Mouse (Mus musculus) 416B (cell line): ENCODE data around the gene Tapt1.

ENCODE experiments used
- DNase-seq: peaks from one replicate; pipeline ENCODE4 v3.0.0; 2011; ENCODE audit warnings: low read depth

The Tapt1 gene

DNA sequence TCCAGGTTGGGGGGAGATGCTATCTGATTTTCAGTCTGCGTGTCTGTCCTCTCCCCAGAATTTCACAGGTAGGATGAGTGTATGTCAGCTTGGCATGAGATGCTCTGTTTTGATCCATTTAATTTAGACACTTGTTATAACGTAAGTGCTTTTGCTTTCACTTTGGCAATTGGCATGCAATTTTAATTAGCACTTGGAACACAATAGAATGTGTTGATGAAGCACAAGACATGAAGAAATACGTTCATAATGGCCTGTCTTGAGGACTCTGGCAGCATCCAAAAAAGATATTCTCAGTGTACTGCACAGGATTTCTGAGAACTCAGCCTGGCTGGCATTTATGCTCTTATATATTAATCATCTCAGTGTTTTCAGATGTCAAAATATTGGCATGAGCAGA is 7.5 kb upstream of the Tapt1 start:
- DNase-seq = no peak

DNA sequence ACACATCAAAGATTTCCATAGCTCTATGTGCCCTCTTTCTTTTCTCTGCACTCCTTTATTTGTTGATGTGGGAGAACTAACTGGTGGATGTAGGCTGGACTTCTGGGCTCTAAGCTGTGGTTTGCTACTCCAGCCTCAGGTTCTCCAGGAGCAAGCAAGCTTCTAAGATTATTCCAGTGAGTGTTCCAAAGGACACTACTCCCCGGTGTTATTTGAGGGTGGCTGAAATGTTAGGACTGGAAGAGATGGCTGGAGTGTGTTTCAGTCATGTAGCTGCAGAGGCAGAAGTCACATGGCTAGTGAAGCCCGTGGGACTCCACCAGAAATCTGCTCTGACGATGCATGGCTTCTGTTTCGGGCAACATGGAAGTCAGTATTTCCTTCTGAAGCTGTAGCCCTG is 2.3 kb upstream of the Tapt1 start:
- no peak for DNase-seq

DNA sequence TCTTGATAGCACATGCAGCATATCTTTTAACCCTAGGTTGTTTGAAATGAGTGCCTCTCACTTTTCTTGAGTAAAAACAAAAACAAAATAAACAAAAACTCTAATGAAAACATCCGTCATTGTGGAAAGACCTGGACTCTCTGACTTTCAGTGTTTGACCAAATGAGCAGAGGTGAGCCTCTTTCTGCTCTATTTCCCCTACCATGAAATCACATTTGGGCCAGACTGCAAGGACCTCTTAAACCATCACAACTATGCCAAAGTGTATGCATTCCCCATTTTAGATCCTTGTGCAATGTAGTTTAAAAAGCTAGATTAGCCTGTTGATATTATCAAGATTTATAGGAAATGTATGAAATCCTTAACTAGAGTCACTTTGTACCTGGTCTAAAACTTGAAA is 1.9 kb upstream of the Tapt1 start:
- DNase-seq = no peak

DNA sequence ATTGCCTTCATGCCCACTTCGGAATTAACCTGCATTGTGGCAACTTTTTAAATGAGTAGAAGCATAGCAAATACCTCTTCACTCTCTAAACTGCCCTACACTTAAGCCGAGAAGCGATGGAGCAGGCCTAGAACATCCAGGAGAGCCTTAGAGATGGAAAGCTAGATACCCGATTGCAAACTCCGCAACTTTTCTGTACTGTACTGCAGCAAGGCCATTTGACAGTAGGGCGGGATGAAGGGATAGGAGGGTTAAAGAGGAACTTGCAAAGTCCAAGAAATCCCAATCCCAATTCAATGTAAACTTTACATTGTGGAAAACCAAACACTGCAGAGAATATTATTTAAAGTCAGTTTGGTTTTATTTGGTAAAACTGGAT is 1.0 kb upstream of the Tapt1 start:
- DNase-seq = peak; percentile 43

DNA sequence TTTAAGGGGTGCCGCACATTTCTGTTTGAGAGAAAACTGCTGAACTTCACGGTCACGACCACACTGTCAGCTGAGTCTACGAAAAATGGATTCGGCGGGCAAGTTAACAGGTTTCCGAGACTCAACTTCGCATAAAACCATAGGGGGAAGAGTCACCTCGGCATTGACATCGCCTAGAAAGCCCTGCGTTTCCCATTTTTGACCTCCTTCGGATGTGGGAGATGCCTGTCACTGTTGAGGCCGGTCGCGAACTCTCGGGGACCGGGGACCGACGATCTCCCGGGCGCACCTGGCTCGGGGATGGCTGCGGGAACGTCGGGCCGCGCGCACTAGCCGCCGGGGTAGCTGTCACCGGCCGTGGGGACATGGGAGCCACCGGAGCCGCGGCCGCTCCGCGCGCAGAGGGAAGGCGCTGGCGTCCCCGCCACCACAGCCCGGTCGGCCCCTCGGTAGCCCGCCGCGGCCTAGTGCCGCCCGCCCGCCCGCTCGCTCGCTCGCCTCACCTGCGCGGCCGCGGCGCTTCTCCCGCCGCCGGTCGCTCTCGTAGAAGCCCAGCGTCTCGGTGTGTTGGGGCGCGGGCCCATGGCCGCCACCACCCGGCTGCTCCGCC is 410 bp downstream of the Tapt1 start:
- peak; percentile 39 for DNase-seq

DNA sequence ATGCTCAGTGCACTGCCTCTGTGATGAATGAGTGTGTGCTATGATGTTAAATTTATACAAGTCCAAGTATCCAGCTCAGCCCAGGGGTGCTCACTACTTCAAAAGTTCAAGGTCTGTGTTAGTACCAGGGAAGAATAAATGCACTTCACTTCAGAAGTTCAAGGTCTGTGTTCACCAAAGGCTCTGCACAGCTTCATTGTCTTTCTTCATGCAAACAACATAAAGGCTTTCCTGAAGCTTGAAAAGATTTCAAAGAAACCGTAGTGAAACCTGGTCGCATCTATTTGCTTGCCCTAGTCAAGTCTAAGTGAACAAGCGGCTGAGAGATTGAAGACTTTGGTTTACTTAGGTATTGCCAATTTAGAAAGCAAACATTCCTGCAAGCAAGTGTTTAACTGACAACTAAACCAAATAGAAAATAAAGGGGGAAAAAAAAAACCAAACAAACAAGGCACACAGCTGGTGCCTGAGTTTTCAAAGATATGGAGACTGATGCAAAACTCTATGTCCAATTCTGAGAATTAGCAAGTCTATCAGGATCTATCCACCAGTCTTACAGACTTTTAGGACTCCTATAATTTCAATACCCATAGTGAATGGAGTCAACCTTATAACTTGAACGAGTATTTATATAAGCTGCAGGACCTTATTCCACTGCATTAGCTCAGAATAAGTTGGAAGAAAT is 1.4 kb downstream of the Tapt1 start:
- no peak for DNase-seq

DNA sequence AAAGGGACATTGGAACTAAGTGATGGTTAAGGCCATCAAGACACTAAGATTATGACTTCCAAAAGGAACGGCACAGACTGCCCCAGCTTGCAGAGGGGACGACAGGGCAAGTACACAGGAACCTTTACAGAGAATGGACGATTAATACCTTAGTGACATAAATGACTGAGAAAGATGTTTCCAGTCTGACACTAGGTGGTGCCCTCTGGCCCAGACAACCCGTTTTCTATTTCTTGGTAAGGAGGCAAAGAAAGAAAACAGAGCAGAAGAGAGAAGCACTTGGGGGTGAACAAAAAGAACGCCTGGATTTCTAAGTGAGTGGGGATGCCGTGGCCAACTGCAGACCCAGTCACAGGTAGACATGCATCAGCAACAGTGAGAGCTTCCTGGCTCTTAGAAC is 2.2 kb downstream of the Tapt1 start:
- DNase-seq = peak; percentile 70

DNA sequence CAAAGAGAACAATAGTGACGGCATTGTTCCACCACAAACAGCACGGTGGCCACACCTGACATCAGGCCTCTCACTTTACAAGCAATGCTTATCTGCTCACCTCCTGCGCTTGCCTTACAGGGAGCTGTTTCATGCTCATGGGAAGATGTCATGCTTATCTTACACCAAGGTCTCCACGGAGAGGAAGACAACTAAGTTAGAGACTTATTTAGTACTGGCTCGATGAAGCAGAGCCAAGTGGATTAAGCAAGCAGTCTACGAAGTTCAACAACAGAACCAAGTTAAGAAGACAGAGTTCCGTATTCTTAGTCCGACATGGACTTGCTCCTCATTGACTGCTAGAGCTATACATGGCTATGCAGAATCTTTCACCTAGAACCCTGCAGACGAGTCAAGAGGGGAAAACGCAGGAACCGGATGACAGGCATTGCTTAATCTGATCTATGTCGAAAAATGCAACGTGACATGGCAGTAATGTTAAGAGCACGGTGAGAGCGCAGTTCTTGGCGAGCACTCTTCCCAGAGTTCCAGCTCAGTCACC is 3.0 kb downstream of the Tapt1 start:
- no peak for DNase-seq

DNA sequence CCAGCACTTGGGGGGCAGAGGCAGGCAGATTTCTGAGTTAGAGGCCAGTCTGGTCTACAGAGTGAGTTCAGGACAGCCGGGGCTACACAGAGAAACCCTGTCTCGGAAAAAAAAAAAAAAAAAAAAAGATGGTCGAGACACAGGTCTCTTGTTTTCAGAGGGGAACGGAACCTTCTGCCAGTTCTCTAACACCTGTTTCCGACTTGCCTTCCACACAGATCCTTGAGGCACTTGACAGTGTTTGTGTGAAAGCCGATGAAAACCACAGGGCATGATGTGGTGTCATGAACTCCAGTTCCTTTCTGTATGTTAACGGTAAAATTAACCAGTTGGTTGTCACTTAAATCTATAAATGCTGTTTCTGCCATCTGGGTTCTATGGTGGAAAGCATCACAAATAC is 6.0 kb downstream of the Tapt1 start:
- peak; percentile 49 for DNase-seq

DNA sequence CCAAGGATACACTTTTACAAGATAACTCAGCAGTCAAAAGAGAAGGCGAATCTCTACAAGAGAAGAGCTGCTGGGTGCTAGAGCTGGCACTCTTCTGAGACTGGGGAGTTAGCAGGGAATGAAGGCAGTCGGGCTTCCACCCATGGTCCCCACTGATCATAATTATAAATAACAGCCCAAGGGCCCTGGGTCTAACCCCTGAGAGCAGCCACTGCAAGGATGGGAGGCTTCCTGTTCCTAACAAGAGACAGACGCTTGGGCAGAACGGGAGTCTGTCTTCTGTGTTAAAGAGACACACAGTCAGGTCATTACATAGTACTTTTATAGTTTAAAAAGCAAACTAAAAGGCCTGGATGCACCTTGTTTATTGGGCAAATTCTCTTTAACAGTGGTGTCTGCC is 6.6 kb downstream of the Tapt1 start:
- DNase-seq = no peak

DNA sequence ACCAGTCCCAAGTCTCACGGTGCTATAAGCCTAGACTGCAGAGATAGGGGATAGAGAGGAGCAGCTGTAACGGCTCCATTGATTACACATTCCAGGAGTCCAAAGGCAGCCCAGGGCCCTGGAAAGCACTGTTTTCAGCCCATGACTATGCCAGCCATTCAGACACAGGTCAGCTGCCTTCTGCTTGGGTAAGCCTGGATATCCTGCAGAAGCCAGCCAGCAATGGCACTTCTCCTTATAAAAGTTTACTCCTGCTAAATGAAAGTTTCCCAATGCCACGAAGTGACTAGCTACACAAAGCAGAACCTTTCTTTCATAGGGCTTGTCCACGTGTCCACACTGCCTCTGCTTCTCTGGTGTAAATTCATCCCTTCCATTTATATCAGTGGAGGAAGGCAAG is 7.9 kb downstream of the Tapt1 start:
- no peak for DNase-seq

DNA sequence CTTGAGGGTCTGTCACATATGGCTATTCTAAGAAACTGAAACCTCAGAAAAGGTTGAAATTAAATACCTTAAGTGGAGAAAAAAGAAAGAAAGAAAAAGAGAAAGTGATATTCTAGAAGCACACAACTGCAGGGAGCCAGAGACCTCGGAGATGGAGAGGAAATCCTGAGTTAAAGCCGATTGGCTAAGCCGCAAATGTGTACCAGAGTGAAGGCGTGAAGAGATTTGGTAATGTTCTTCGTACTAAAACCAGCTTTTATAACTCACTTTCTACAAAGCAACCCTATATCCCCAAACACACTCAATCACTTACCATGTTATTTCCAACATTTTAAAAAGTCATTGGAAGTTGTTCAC is 8.8 kb downstream of the Tapt1 start:
- no peak for DNase-seq

DNA sequence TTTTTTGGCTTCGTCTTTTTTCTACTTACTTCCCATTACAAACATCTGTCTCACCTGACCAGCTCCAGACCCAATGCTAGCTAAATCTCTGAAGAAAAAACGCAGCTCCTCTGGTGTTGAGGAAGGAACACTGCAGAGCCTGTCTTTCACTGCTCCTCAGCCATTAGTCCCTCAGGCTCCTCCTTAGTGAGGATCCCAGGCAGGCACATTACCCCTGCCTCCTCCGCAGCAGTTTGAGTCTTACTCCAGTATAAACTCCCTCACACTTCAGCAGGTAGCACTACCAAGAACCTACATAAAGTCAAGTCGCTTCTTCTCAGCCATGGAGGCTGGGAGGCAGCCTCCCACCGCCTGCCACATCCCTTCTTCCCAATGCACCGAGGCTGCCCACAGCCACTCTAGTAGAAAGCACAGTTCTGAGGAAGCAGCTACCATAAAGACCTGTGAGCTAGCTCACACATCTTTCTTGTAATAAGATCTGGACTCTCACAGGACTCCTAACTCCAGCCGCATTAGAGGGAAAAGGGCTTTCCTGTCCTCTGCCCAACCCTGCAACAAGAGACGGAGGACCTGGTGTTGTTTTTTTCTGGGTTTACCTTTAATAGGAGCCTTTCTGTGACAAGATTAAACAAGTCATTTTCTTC is 9.3 kb downstream of the Tapt1 start:
- no peak for DNase-seq

DNA sequence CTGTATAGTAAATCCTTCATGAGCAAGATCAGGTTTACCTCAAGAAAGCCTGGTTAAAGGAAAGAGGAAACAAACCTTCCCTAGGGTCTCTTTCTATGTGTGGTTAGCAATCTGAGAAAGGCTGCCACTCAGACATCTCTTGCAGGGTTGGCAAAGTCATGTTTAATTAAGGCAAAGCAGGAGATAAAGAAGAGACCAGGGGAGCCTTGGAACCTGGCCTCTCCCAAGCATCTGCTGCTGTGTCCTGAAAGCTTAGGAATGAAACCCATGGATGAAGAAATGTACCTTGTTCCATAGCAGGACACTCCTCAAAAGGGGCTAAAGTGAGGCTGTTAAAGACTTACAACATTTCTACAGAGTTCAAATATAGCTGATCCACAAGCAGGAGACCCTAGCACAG is 11.3 kb downstream of the Tapt1 start:
- no peak for DNase-seq

DNA sequence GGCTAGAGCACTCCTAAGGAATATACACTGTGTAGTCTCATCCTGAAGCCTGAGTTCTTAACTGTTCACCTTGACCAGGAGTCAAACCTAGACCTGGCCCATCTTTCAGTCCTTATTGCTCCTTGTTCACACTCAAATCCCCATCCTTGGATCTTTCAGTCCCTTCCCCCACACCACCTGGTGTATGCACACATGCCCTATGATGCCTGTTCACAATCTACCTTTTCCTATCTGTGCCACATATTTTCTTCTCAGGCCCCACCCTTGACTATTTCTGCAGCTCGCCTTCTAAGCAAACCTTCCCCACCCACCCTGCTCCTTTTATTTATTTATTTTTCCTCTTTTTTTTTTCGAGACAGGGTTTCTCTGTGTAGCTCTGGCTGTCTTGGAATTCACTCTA is 12.4 kb downstream of the Tapt1 start:
- no peak for DNase-seq

DNA sequence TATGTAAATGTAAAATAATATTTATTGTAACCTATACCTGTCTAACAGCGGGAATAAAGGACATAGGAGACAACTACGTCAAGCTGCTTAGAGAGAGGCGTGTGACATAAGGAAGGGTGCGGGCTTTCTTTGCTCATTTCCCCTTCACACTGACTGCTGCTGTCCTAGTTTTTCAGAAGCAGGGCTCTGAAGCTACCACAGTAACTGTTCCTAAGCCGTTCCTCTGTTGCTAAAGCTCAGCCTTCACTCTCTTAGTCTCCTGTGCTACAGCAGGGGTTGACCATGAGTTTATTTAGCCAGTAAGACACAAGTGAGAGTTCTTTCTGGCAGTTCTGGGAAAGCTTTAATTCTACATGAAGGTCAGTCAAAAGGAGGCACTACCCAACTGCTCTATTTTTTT is 13.0 kb downstream of the Tapt1 start:
- DNase-seq = no peak

DNA sequence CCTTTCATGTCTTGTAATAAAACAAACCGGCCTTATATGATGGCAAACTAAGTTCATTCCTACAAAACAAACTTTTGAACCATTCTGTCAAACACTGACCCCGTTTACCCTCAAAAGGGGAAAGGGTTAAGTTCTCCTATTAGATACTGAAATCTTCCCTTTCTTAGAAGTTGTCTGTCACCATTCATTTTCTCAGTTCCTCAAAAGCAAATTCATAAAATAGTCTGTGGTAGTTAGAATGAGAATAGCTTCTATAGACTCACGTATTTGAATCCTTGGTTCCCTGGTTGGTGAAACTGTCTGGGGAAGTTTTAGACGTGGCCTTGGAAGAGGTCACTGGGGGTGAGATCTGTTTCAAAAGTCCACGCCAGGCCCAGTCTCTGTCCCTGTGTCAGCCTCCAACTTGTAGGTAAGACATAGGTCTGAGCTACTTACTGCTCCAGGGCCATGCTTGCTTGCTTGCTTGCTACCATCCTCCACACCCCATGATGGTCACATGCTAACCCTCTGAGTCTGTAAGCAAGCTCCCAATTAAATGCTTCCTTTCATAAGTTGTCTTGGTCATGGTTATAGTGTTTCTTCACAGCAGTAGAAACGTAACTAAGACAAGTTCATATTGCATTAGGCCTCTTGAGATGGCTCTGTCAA is 14.5 kb downstream of the Tapt1 start:
- no peak for DNase-seq

DNA sequence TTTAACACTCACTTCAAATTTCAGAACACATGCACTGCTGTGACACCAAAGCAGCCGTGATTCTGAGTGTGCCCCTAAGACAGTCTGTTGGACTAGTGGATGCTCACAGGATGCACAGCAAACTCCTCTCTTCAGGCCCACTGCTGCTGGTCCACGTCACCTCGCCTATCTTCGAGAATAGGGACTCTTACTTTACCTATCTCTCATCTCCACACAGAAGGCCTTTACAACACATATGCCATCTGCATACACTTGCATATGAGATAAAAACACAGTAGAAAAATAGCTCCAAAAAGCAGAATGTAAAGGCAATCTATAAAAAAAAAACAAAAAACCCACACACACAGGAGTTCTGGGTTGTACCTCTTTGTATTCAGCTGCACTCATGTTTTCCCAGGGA is 19.1 kb downstream of the Tapt1 start:
- DNase-seq = no peak

DNA sequence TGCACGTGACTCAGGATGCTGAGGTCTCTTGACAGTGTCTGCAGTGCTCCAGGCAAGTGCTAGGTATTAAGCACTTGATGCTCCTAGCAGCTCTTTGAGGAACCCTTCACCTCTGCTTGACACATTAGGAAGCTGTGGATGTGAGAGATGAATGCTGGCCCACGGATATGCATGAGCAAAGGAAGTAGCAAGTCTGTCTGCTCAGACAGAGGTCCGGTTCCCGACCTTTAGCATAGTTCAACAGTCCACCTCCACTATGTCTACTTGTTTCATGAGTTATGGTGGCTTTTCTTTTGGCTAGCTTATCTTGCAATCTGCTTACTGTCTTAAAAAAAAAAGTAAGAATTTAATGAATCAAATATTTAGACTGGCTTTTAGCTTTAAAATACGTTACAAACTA is 19.8 kb downstream of the Tapt1 start:
- DNase-seq = no peak

DNA sequence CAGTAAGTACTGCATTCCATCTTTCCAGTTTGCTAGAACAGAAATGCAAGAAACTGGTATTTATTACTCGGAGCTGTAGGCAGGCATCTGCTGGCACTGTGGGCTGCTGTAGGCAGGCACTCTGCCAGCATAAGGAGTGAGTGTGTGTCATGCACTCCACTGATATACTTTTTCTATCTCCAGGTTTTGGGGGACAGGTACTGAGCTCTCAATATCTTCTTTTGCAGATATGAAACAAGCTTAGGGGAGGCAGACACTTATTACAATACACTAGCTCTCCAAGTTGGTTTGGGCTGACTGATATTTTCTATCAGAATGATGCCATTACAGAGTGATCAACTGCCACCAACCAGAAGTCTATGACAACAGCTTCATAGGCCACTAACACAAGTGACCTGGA is 23.0 kb downstream of the Tapt1 start:
- no peak for DNase-seq

DNA sequence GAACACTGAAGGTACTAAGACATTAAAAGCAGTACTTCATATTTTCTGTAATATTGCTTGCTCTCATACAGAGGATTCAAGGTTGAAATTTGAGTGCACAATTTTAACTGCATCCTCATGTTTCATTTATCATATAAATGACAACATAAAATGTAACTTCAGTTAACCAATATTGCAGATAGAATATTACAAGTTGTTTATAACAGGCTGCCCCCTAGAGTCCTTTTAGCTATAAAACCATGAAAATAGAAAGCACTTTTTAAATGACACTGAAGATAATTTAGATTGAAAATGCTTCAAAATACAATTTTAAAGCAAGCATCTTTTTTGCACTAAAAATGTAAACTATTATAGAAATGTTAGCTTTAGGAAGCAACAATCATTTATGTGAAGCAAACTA is 24.8 kb downstream of the Tapt1 start:
- DNase-seq = no peak

DNA sequence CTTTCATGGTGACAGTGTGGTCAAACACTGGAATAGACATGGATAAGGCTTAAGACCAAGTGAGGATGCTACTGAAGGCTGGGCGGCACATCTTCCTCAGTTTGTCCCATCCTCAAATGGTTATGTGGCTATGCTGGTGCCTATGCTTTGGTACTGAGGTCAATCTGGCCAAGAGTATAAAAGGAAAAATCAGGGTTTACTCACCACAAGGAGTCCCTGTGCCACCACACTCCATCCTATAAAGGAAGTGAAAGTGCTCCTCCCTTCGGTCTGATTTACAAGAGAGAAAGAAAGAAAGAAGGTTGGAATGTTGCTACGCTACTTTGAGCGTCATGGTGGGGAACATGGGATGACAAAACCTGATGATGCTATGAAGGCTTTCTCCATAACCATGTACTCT is 27.3 kb downstream of the Tapt1 start:
- DNase-seq = no peak

DNA sequence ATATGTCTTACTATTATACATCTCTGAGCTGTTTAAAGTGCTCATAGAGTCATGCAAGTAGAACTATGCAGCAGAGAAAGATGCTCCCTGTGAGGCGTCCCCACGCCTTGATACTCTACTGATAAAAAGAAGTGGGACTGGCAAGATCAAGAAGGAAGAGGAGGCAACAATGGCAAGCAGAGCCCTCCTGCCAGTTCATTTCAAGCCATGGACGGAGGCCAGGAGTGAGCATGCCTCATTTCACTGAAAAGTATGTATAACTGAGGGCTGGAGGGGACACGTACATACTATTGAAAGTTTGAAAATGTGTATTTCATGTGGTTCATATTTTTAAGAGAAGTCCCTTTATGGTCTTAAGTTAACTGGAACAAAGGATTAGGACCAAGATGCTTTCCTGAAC is 28.0 kb downstream of the Tapt1 start:
- no peak for DNase-seq
